ENCODE assay signal across 8 mouse cellular contexts in the genomic region with DNA sequence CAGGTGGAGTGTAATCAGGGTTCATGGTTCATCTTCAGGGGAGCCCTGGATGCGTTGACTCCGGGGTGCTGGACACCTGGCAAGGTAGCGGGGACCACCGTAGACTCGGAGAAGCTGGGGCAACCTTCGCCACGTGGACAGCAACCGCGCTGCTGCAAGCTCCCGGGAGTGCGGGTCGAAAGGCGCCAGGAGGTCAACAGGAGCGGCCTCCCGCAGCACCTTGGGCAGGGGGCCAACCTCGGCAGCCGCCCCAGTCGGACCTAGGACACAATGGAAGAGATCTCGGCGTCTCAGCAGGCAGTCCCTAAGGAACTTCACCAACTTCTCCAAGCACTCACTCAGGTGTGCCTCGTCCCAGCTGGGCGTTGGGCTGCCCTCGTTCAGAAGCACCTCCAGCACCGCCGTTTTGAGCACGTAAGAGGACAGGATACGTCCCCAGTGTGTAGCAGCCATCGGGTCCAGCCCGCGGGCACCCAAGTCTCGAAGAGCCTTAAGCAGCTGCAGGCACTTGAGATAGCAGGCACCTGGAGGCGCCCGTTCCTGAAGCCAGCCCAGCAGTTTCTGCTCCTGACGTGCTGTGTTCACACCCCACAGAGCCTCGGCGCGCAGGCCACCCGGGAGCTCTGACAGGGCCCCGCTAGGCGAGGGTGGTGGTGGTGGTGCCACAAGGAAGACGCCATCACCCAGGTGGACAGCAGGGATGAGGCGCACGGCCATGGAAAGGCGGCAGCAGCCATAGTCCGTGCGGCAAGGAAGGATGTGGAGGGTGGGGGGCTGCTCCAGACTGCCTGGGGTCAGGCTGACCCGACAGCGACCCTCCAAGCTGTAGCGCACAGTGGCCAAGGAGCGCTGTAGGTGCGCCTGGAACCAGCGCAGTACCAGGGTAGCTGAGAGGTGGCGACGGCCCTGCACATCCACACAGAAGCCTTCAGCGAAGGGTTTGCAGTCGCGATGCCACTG. TPM values are rescaled to one million over a fixed set of nuclear protein-coding genes. Genes with fewer than 3 reads are reported as not detected.
DNase-seq lines count a peak whose midpoint lies in the region; ATAC-seq and TF ChIP-seq lines count a peak whose summit lies in the region.

No protein-coding gene starts in this region.

- no peaks in the 10 kb centered on the region for H3K4me1 ChIP-seq in forebrain, postnatal 0 days (ENCODE audit: insufficient read depth)
- H3K4me1 ChIP-seq in liver, embryonic 11.5 days (replicated peaks; ENCODE audit: control insufficient read depth, insufficient read depth, low read length): peaks cover 10% of the 10 kb centered on the region

- DNase-seq in adrenal gland, adult 2 months: peak; percentile 12
- no peak for DNase-seq in adrenal gland, adult 8-10 months
- DNase-seq in 3134 (ENCODE audit: extremely low read depth, insufficient read length, low spot score): peak; percentile 75
- DNase-seq in forebrain, postnatal 0 days: no peak
- DNase-seq in liver, embryonic 11.5 days (ENCODE audit: low spot score): peak; percentile 32
- no peak for DNase-seq in left cerebral cortex, postnatal 25 days (ENCODE audit: low spot score in 2 of 2)
- no peak for DNase-seq in layer of hippocampus, adult 2 months (ENCODE audit: low spot score in 2 of 2)

- no peak overlapping the region for H3K9ac ChIP-seq in forebrain, postnatal 0 days
- no peak overlapping the region for H3K9ac ChIP-seq in liver, embryonic 11.5 days (ENCODE audit: low read depth, low read length)

- 21% methylated on average over 57 of the region's 57 CpGs for WGBS in forebrain, postnatal 0 days
- WGBS in liver, embryonic 11.5 days: 52% methylated on average over 57 of the region's 57 CpGs

- H3K4me2 ChIP-seq in forebrain, postnatal 0 days (ENCODE audit: low read depth): no peak overlapping the region; the same call in 1 of the 2 replicates
- H3K4me2 ChIP-seq in liver, embryonic 11.5 days: peak overlapping the region; percentile 83

- TF ChIP-seq CTCF in forebrain, postnatal 0 days (IDR thresholded peaks at IDR 0.05; ENCODE audit: low read depth): no peak; the same call in 1 of the 2 replicates
- TF ChIP-seq CTCF in layer of hippocampus, adult 2 months (conservative IDR thresholded peaks at IDR 0.05): no peak

- no peaks in the 10 kb centered on the region for H3K9me3 ChIP-seq in forebrain, postnatal 0 days (ENCODE audit: low read length)
- H3K9me3 ChIP-seq in liver, embryonic 11.5 days (ENCODE audit: control insufficient read depth, low read length): no peaks in the 10 kb centered on the region

- H3K4me3 ChIP-seq in forebrain, postnatal 0 days (ENCODE audit: low read depth, low read length): no peak overlapping the region
- peak overlapping the region; percentile 67 for H3K4me3 ChIP-seq in liver, embryonic 11.5 days (ENCODE audit: low read depth, low read length)
- H3K4me3 ChIP-seq in layer of hippocampus, adult 2 months: no peak overlapping the region; the same call in 1 of the 2 replicates

- intact Hi-C loops in left cerebral cortex, postnatal 25 days (cut with DNase I): no loop called here

- H3K27ac ChIP-seq in forebrain, postnatal 0 days (ENCODE audit: low read depth, low read length): no peak overlapping the region
- H3K27ac ChIP-seq in liver, embryonic 11.5 days (ENCODE audit: low read depth, low read length): no peak overlapping the region
- no peak overlapping the region for H3K27ac ChIP-seq in layer of hippocampus, adult 2 months

- ATAC-seq in forebrain, postnatal 0 days: peak; percentile 5; the same call in 1 of the 2 replicates
- no peak for ATAC-seq in liver, embryonic 11.5 days (replicated peaks; ENCODE audit: low FRiP score)
- no peak for ATAC-seq in megakaryocyte progenitor cell, adult 5-6 weeks (replicated peaks; ENCODE audit: poor library complexity)

- H3K27me3 ChIP-seq in forebrain, postnatal 0 days (ENCODE audit: insufficient read depth, low read length): peaks cover 29% of the 10 kb centered on the region
- peaks cover 22% of the 10 kb centered on the region for H3K27me3 ChIP-seq in liver, embryonic 11.5 days (replicated peaks; ENCODE audit: control insufficient read depth, insufficient read depth, low read length)

- no peaks in the 10 kb centered on the region for H3K36me3 ChIP-seq in forebrain, postnatal 0 days (ENCODE audit: insufficient read depth)
- H3K36me3 ChIP-seq in liver, embryonic 11.5 days (ENCODE audit: control insufficient read depth, insufficient read depth, low read length): no peaks in the 10 kb centered on the region

RNA-seq across cellular contexts. Expression of a gene that starts 1.8 kb away (rescaled TPM):
- 10 to 100 TPM; 10.4 to 18.6 TPM for total RNA-seq in adrenal gland, adult 2 months (2021)
- polyA plus RNA-seq in adrenal gland, adult 2 months (2012; rRNA removed): 16.4 and 19.5 TPM in 2 replicates
- 10 to 100 TPM; 13.9 to 20.3 (median 17.1) TPM for total RNA-seq in adrenal gland, adult 8-10 months (2022)
- 3.8 and 6.0 TPM in 2 replicates for total RNA-seq in forebrain, postnatal 0 days (2014; rRNA removed)
- 0.42 and 0.43 TPM in 2 replicates for polyA plus RNA-seq in forebrain, postnatal 0 days (2015; fragmentation: Nextera tagmentation; extraction: Ambion mirVana)
- 1.0 and 1.1 TPM in 2 replicates for polyA plus RNA-seq in liver, embryonic 11.5 days (2014; fragmentation: Nextera tagmentation; extraction: Ambion mirVana)
- 1 to 10 TPM; 3.3 to 3.4 TPM for total RNA-seq in left cerebral cortex, postnatal 25 days (2021)
- 1 to 10 TPM; 3.1 to 3.8 TPM for total RNA-seq in layer of hippocampus, adult 2 months (2021)
- total RNA-seq in megakaryocyte progenitor cell, adult 5-6 weeks (2015): 7.2 and 10.1 TPM in 2 replicates
- total RNA-seq in megakaryocyte progenitor cell, adult 5-6 weeks (2017): 15.2 and 17.6 TPM in 2 replicates

RNA-seq across cellular contexts. Expression of a gene that starts 42.0 kb away (rescaled TPM):
- total RNA-seq in adrenal gland, adult 2 months (2021): 10 to 100 TPM in 1 of 2 experiments, 1 to 10 TPM in 1; 6.0 to 11.4 TPM
- polyA plus RNA-seq in adrenal gland, adult 2 months (2012; rRNA removed): 3.9 and 6.2 TPM in 2 replicates
- 10 to 100 TPM in 2 of 4 experiments, 1 to 10 TPM in 2; 5.7 to 12.3 (median 8.6) TPM for total RNA-seq in adrenal gland, adult 8-10 months (2022)
- 19.6 and 22.5 TPM in 2 replicates for total RNA-seq in forebrain, postnatal 0 days (2014; rRNA removed)
- 10.4 and 18.2 TPM in 2 replicates for polyA plus RNA-seq in forebrain, postnatal 0 days (2015; fragmentation: Nextera tagmentation; extraction: Ambion mirVana)
- polyA plus RNA-seq in liver, embryonic 11.5 days (2014; fragmentation: Nextera tagmentation; extraction: Ambion mirVana): 0.61 and 1.2 TPM in 2 replicates
- total RNA-seq in left cerebral cortex, postnatal 25 days (2021): 10 to 100 TPM; 61.6 to 73.9 TPM
- total RNA-seq in layer of hippocampus, adult 2 months (2021): 10 to 100 TPM; 96.0 to 98.3 TPM
- not detected in 2 replicates for total RNA-seq in megakaryocyte progenitor cell, adult 5-6 weeks (2015)
- total RNA-seq in megakaryocyte progenitor cell, adult 5-6 weeks (2017): not detected in 2 replicates

RNA-seq across cellular contexts. Expression of a gene that starts 43.2 kb away (rescaled TPM):
- 10 to 100 TPM; 28.3 to 52.0 TPM for total RNA-seq in adrenal gland, adult 2 months (2021)
- polyA plus RNA-seq in adrenal gland, adult 2 months (2012; rRNA removed): 32.3 and 37.0 TPM in 2 replicates
- 10 to 100 TPM; 32.3 to 45.2 (median 36.3) TPM for total RNA-seq in adrenal gland, adult 8-10 months (2022)
- 47.6 and 48.3 TPM in 2 replicates for total RNA-seq in forebrain, postnatal 0 days (2014; rRNA removed)
- 115 and 134 TPM in 2 replicates for polyA plus RNA-seq in forebrain, postnatal 0 days (2015; fragmentation: Nextera tagmentation; extraction: Ambion mirVana)
- 104 and 114 TPM in 2 replicates for polyA plus RNA-seq in liver, embryonic 11.5 days (2014; fragmentation: Nextera tagmentation; extraction: Ambion mirVana)
- total RNA-seq in left cerebral cortex, postnatal 25 days (2021): 10 to 100 TPM; 33.4 to 37.1 TPM
- total RNA-seq in layer of hippocampus, adult 2 months (2021): 10 to 100 TPM; 35.3 to 35.4 TPM
- total RNA-seq in megakaryocyte progenitor cell, adult 5-6 weeks (2015): 32.5 and 36.9 TPM in 2 replicates
- total RNA-seq in megakaryocyte progenitor cell, adult 5-6 weeks (2017): 32.6 and 39.1 TPM in 2 replicates

Comparison
In these comparisons a context has a peak if more than half of its experiments do, and no peak if none do; other contexts are left out.
1. DNase-seq: peak in adrenal gland, adult 2 months (single experiment), 3134 (single experiment) and liver, embryonic 11.5 days (single experiment); none in adrenal gland, adult 8-10 months (single experiment), forebrain, postnatal 0 days (single experiment), left cerebral cortex, postnatal 25 days (0 of 2) and layer of hippocampus, adult 2 months (0 of 2).
2. RNA of a gene that starts 42.0 kb away (total RNA-seq): 96.0 to 98.3 TPM in layer of hippocampus, adult 2 months, 61.6 to 73.9 TPM in left cerebral cortex, postnatal 25 days, 19.6 to 22.5 TPM in forebrain, postnatal 0 days, 6.0 to 11.4 TPM in adrenal gland, adult 2 months and 5.7 to 12.3 TPM in adrenal gland, adult 8-10 months; not detected in megakaryocyte progenitor cell, adult 5-6 weeks; every median in the first group is over 4 times any median in the second.